Mouse (Mus musculus): ENCODE data around the gene Cntnap3.

Gene Cntnap3

DNA sequence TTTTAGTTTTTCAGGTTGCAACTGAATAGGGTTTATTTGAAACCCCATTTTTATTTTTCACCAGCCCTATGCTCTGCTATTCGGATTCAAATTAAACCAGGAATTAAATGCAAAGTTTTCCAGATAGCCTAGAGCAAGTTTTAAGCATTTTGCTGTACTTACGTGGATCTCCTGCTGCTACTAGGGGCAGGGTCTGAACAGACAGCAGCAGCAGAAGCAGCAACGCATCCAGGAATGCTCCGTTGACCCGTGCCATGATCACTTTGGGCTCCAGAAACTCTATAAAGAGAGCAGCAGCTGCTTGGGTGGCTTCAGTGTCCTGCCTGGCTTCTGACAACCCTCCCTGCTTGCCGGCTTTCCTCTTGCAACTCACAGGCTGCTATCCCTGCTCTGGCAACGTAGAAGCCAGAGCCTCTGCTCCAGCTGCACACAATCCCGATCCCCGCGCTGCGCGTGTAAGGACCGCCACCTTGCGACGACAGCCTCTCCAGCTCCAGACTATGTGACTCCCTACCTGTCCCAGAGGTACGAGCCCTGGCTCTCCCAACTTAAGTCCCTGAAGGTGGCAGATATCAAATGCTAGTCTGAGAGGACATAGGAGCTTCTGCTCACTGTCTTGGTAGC lies at the start of gene Cntnap3:
Gene Cntnap3 (minus strand): TSS at position 371 of the 624 bp plus-strand sequence.
- peak; percentile 62 for DNase-seq (ENCODE audit: low read depth, low spot score)

DNA sequence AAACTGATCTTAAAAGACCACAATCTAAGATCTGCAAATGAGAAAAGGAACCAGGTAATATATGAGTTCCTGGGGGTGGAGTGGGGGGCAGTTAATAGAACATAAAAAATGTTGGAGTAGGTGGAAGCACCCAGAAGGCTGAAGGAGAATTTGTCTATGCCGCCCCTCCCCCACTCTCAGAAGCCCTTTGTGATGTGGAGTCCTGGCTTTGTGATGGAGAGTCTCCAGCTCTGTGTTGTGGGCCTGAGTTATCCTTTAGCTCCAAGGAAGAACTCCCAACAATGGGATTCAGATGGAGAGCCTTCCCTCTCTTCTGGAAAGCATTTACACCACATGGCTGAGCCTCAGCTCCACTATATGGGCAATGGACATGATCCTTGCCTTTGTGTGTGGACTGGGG lies 13.4 kb upstream of the Cntnap3 start, which contains the start of gene Spata31:
Gene Spata31 (plus strand): TSS at position 216 of the 400 bp plus-strand sequence.
- peak; percentile 42 for DNase-seq (ENCODE audit: low read depth, low spot score)

DNA sequence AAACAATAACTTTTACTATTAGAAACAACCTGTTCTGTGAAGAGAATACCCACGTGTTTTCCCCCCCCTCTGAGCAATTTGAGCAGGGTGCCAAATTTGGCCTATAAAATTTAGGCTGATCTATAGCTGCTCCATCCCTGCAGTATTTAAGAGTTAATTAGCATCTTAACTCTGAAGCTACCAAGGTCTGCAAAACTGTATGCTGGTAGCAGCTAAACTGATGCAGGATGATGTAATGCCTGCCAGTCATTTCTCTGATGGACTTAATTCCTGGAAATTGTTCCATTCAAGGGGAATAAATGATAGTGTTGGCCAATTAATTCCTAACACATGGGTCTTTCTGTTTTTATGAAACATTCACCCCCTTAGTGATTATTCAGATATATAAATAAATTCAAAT lies 623 bp downstream of the Cntnap3 start:
- DNase-seq (ENCODE audit: low read depth, low spot score): no peak

DNA sequence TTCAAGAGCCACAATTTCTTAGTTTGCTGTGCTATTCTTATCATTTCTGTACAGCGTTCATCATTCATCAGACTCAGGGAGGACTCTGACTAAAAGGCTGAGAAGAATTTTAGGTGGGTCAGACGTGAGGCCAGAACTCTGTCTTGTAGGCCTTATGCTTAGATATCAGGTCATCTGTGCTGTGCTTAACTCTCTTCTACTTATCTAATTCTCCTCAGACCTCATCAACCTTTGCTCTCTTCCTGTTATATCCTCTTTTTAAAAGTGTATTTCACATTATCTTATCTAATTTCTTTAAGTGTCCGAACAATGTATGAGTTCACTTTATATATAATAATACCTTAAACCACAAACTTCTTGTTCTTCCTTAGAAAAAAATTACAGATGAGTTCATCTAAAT lies 38.4 kb downstream of the Cntnap3 start:
- no peak for DNase-seq (ENCODE audit: low read depth, low spot score)

DNA sequence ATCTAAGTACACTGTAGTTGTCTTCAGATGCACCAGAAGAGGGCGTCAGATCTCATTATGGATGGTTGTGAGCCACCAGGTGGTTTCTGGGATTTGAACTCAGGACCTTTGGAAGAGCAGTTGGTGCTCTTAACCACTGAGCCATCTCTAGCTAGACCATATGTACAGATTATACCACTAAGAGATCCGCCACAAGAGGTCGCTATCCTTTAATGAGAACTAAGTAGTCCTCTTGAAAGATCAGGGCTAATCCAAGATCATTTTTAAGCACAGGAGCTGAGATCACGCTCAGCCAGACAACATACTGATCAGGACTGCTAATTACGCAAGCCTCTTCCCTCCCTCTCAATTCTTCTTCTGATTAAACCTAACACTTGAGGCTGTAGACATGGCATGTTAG lies 78.9 kb downstream of the Cntnap3 start:
- peak; percentile 84 for DNase-seq (ENCODE audit: low read depth, low spot score)

DNA sequence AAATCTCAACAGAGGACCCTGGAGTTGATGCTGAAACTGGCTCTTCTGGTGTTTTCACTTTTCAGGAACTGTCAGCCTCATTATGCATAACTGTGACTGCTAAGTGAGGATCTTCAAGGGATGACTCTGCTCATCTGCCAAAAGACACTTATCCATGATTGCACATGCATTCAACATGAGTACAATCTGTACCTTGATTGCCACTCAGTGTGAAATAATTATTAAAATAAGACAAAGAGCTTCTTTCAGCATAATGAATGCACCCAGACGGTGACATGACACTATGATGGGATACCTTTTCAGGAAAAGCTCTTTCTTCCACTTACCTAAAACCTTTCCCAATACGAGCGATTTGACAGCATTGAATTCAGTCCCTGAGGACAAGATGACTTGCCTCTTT lies 158.4 kb downstream of the Cntnap3 start:
- DNase-seq (ENCODE audit: low read depth, low spot score): no peak

DNA sequence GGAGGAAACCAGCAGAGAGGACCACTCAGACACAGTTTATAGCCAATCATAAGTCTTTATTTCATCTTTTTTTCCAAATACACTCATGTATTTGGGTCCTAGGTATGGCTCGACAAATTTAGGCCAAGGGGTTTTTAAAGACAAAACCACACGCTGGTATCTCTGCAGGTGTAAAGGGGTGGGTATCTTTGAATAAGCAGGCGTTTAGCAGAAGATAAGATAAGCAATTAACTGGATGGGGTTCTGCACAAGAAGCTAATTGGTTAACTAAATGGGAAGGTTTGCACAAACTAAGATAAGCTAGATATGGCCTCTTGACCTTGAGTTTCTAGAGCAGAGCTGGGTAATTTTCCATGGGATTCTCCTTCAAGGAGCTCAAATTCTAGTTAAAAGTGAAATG lies 171.5 kb downstream of the Cntnap3 start:
- no peak for DNase-seq (ENCODE audit: low read depth, low spot score)

DNA sequence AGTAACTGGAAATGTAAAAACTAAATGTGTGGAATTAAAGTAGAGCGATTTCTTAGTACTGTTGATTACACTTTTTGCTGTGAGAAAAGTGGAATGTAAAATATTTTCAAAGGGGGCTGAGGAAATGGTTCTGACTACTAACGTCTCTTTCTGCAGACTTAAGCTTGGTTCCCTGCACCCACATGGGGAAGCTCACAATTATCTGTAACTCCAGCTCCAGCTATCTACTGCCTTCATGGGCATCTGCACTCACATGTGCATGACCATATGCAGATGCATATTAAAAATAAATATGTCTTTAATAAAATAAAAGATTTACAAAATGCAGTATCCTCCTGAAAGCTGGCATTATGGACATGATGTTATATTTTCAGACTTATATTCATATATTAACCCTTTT lies 187.0 kb downstream of the Cntnap3 start:
- DNase-seq (ENCODE audit: low read depth, low spot score): no peak

DNA sequence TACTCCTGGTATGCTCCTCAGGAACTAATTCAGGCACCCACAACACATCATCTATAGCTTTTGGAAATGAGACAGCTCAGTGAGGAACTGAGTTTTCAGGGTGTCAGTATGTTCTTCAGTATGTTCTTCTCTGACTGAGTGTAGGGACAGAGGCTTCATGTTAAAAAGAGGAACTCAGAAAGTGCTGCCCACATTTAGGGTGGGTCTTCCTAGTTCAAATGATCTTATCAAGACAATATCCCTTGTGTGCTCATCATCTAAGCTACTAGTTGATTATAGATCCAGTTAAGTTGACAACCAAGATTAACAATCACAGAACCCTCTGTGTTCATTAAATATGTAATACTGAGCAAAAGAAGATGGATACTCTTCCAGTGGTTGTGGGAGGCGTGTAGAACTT lies 211.3 kb downstream of the Cntnap3 start:
- no peak for DNase-seq (ENCODE audit: low read depth, low spot score)
